Mouse (Mus musculus): ENCODE measurements around the gene Tmem18. TPM values are rescaled to one million over a fixed set of nuclear protein-coding genes. Genes with fewer than 3 reads are reported as not detected.

Gene Tmem18
- total RNA-seq, 2 experiments from 2014 or later = 9.5 to 9.6 TPM

Small RNA genes lying within 50 kb of the gene (microRNA-seq; reads per million reads assigned to microRNA genes)
- 0 reads per million in 2 experiments for gene Gm25243

Other genes starting within 250 kb of the Tmem18 start
- gene Sntg2, start 211.1 kb upstream of the Tmem18 start, total RNA-seq (2021) = under 1 TPM; 0.41 to 0.45 TPM